14 mouse cellular contexts compared by ENCODE assay signal in genomic region chr2:92234768-92235332, GRCm38 (mm10).
"Had no signal": no experiment of that assay in that cellular context is flagged by ENCODE, and none has a peak within 500 bp of the region (broad histone marks: within the 10 kb centered on the region; RNA-seq: fewer than 3 reads in every experiment).

No protein-coding gene starts in this region.

- H3K27me3 ChIP-seq: limb, embryonic 12.5 days; liver, embryonic 13.5 days; lung, embryonic 15.5 days; megakaryocyte, embryonic 14.5 days; midbrain, embryonic 12.5 days; neural tube, embryonic 13.5 days had no signal

- H3K4me3 ChIP-seq: limb, embryonic 12.5 days; liver, embryonic 13.5 days; lung, embryonic 15.5 days; megakaryocyte, embryonic 14.5 days; midbrain, embryonic 12.5 days; neural tube, embryonic 13.5 days had no signal

- H3K9me3 ChIP-seq: limb, embryonic 12.5 days; liver, embryonic 13.5 days; lung, embryonic 15.5 days; megakaryocyte, embryonic 14.5 days; midbrain, embryonic 12.5 days; neural tube, embryonic 13.5 days had no signal

- ATAC-seq: liver, postnatal 0 days had no signal

- H3K9ac ChIP-seq: limb, embryonic 12.5 days; liver, embryonic 13.5 days; liver, postnatal 0 days; lung, embryonic 15.5 days; midbrain, embryonic 12.5 days; neural tube, embryonic 13.5 days had no signal

- H3K27ac ChIP-seq: limb, embryonic 12.5 days; liver, embryonic 13.5 days; lung, embryonic 15.5 days; macrophage; midbrain, embryonic 12.5 days; neural tube, embryonic 13.5 days had no signal

- DNase-seq: kidney, postnatal 25 days; liver; liver, embryonic 13.5 days; liver, postnatal 0 days; lung, postnatal 14 days; retina, postnatal 1 day; right cerebral cortex, postnatal 14 days; thymus, postnatal 4 days had no signal

- H3K4me2 ChIP-seq: limb, embryonic 12.5 days; liver, embryonic 13.5 days; lung, embryonic 15.5 days; midbrain, embryonic 12.5 days; neural tube, embryonic 13.5 days had no signal

- H3K4me1 ChIP-seq: limb, embryonic 12.5 days; liver, embryonic 13.5 days; lung, embryonic 15.5 days; midbrain, embryonic 12.5 days; neural tube, embryonic 13.5 days had no signal
